Mouse (Mus musculus) hindbrain, embryonic 13.5 days (tissue): ENCODE measurements at regions not wholly inside any gene's neighbourhood (a gene's known extent, or its start where the extent isn't known, plus 50 kb on each side); places are given as distances from the start of the nearest gene placed in this dataset.
A peak's percentile ranks its signal among the peaks of the same experiment; 100 is the strongest.
"Not testable (repeated sequence)": the region's sequence is repeated elsewhere in the genome, so short reads cannot be mapped to it uniquely, and the experiment has no call there.

ENCODE experiments used
- ATAC-seq: fragments of 200-750 bp; cut with Nextera tagmentation; 2 replicates; pipeline ENCODE4 v1.8.0; 2017; ENCODE audit warnings: moderate TSS enrichment; ENCODE audit not compliant: low FRiP score
- H3K27ac ChIP-seq: fragments of 300-500 bp; sonication (generic); 2 replicates; pipeline ENCODE4 v1.5.1; 2015; ENCODE audit warnings: inconsistent platforms, mild to moderate bottlenecking, moderate library complexity
- H3K27me3 ChIP-seq: fragments of 300-500 bp; sonication (generic); 2 replicates; pipeline ENCODE4 v1.6.1; 2015; ENCODE audit warnings: mild to moderate bottlenecking, inconsistent platforms
- H3K36me3 ChIP-seq: fragments of 300-500 bp; sonication (generic); 2 replicates; pipeline ENCODE4 v1.6.1; 2015; ENCODE audit warnings: mild to moderate bottlenecking, inconsistent platforms
- H3K4me1 ChIP-seq: fragments of 300-500 bp; sonication (generic); replicated peaks from 2 replicates; pipeline ENCODE4 v1.6.1; 2015; ENCODE audit warnings: inconsistent platforms
- H3K4me2 ChIP-seq: fragments of 300-500 bp; sonication (generic); 2 replicates; pipeline ENCODE4 v1.6.1; 2015; ENCODE audit warnings: inconsistent platforms, mild to moderate bottlenecking, moderate library complexity
- H3K4me3 ChIP-seq: fragments of 300-500 bp; sonication (generic); 2 replicates; pipeline ENCODE4 v1.5.1; 2015; ENCODE audit warnings: mild to moderate bottlenecking, inconsistent platforms
- H3K9ac ChIP-seq: fragments of 300-500 bp; sonication (generic); 2 replicates; pipeline ENCODE4 v1.6.1; 2015; ENCODE audit warnings: mild to moderate bottlenecking, inconsistent platforms
- H3K9me3 ChIP-seq: fragments of 300-500 bp; sonication (generic); 2 replicates; pipeline ENCODE4 v1.6.1; 2016; ENCODE audit warnings: inconsistent platforms
- WGBS: fragments of 180-500 bp; shearing (Covaris S2); methylation state at CpG from one replicate; pipeline ENCODE4 v1.1.7; 2015; 5-methylcytosine and 5-hydroxymethylcytosine counted together

- no peak for ATAC-seq
- no peaks in the 10 kb centered on the region for H3K9me3 ChIP-seq
Measured at GRCm38 (mm10) chr1:176615673-176616072, 198.2 kb downstream of the Cep170 start.

GRCm38 (mm10) chr1:176594312-176594711 lies 219.6 kb downstream of the Cep170 start:
- Histone ChIP-seq H3K27ac (no peak overlapping the region), H3K4me2 (no peak overlapping the region), H3K4me3 (no peak overlapping the region), H3K9me3 (no peaks in the 10 kb centered on the region), H3K9ac (no peak overlapping the region), H3K27me3 (no peaks in the 10 kb centered on the region), H3K36me3 (no peaks in the 10 kb centered on the region), H3K4me1 (0 out of 2 replicates have a peak, but pooled peaks cover 3% of the 10 kb centered on the region)
- WGBS: 74% methylated on average over 2 of the region's 2 CpGs
- ATAC-seq: no peak

More at GRCm38 (mm10) chr1:176615673-176616072, 198.2 kb downstream of the Cep170 start:
- Histone ChIP-seq H3K36me3 (no peaks in the 10 kb centered on the region), H3K4me1 (no peaks in the 10 kb centered on the region), H3K9ac (no peak overlapping the region), H3K4me3 (no peak overlapping the region), H3K27ac (no peak overlapping the region), H3K4me2 (no peak overlapping the region), H3K27me3 (no peaks in the 10 kb centered on the region)
- 63% methylated on average over 2 of the region's 2 CpGs for WGBS

- H3K4me3 ChIP-seq: no peak overlapping the region
- H3K27ac ChIP-seq: no peak overlapping the region
- no peaks in the 10 kb centered on the region for H3K27me3 ChIP-seq
- H3K4me1 ChIP-seq: no peaks in the 10 kb centered on the region
- H3K9me3 ChIP-seq: 0 out of 2 replicates have a peak, but pooled peaks cover 5% of the 10 kb centered on the region
- no peaks in the 10 kb centered on the region for H3K36me3 ChIP-seq
- H3K4me2 ChIP-seq: no peak overlapping the region
- no peak for ATAC-seq
- H3K9ac ChIP-seq: no peak overlapping the region
- WGBS: 54% methylated on average over 2 of the region's 2 CpGs
Measured at GRCm38 (mm10) chr1:176588144-176588543, 225.7 kb downstream of the Cep170 start.

GRCm38 (mm10) chr1:176573703-176574102 lies 240.2 kb downstream of the Cep170 start:
- Histone ChIP-seq H3K27me3 (no peaks in the 10 kb centered on the region), H3K9ac (no peak overlapping the region), H3K9me3 (no peaks in the 10 kb centered on the region), H3K4me1 (no peaks in the 10 kb centered on the region), H3K27ac (no peak overlapping the region), H3K4me2 (no peak overlapping the region), H3K4me3 (no peak overlapping the region), H3K36me3 (no peaks in the 10 kb centered on the region)
- ATAC-seq: no peak
- 18% methylated on average over 1 of the region's 1 CpGs for WGBS

GRCm38 (mm10) chr1:176558457-176559415 lies 255.1 kb downstream of the Cep170 start:
- Histone ChIP-seq H3K4me3 (no peak overlapping the region), H3K9me3 (peaks cover 3% of the 10 kb centered on the region; the same call in 1 of the 2 replicates), H3K9ac (no peak overlapping the region), H3K27me3 (no peaks in the 10 kb centered on the region), H3K36me3 (no peaks in the 10 kb centered on the region), H3K4me1 (no peaks in the 10 kb centered on the region), H3K4me2 (no peak overlapping the region), H3K27ac (no peak overlapping the region)
- WGBS: 74% methylated on average over 11 of the region's 11 CpGs
- ATAC-seq: peak; percentile 17; the same call in 1 of the 2 replicates

- WGBS: 88% methylated on average over 4 of the region's 4 CpGs
- H3K4me3 ChIP-seq: no peak overlapping the region
- no peaks in the 10 kb centered on the region for H3K4me1 ChIP-seq
- ATAC-seq: no peak
- H3K36me3 ChIP-seq: no peaks in the 10 kb centered on the region
- no peaks in the 10 kb centered on the region for H3K27me3 ChIP-seq
- no peak overlapping the region for H3K9ac ChIP-seq
- no peak overlapping the region for H3K4me2 ChIP-seq
- H3K9me3 ChIP-seq: no peaks in the 10 kb centered on the region
- H3K27ac ChIP-seq: no peak overlapping the region
Measured at GRCm38 (mm10) chr1:176534417-176534816, 259.3 kb upstream of the Pld5 start.

- ATAC-seq: no peak
- H3K4me1 ChIP-seq: peaks cover 6% of the 10 kb centered on the region; the same call in 1 of the 2 replicates
- no peaks in the 10 kb centered on the region for H3K9me3 ChIP-seq
- 70% methylated on average over 2 of the region's 2 CpGs for WGBS
- no peak overlapping the region for H3K4me3 ChIP-seq
- no peaks in the 10 kb centered on the region for H3K27me3 ChIP-seq
- no peak overlapping the region for H3K4me2 ChIP-seq
- no peak overlapping the region for H3K27ac ChIP-seq
- H3K9ac ChIP-seq: no peak overlapping the region
- H3K36me3 ChIP-seq: no peaks in the 10 kb centered on the region
Measured at GRCm38 (mm10) chr1:176529037-176529436, 253.9 kb upstream of the Pld5 start.

GRCm38 (mm10) chr1:176511467-176511866 lies 236.4 kb upstream of the Pld5 start:
- Histone ChIP-seq H3K36me3 (no peaks in the 10 kb centered on the region), H3K4me3 (no peak overlapping the region), H3K9ac (no peak overlapping the region), H3K9me3 (no peaks in the 10 kb centered on the region), H3K27ac (no peak overlapping the region), H3K4me1 (no peaks in the 10 kb centered on the region), H3K4me2 (no peak overlapping the region), H3K27me3 (no peaks in the 10 kb centered on the region)
- WGBS: 62% methylated on average over 3 of the region's 3 CpGs
- ATAC-seq: no peak

GRCm38 (mm10) chr1:176505441-176505840 lies 230.3 kb upstream of the Pld5 start:
- whole genome bisulfite sequencing: 86% methylated on average over 3 of the region's 3 CpGs
- Histone ChIP-seq H3K27me3 (no peaks in the 10 kb centered on the region), H3K4me3 (no peak overlapping the region), H3K4me1 (no peaks in the 10 kb centered on the region), H3K9ac (no peak overlapping the region), H3K27ac (no peak overlapping the region), H3K4me2 (no peak overlapping the region), H3K9me3 (no peaks in the 10 kb centered on the region), H3K36me3 (no peaks in the 10 kb centered on the region)
- no peak for ATAC-seq

- not testable (repeated sequence) for H3K4me2 ChIP-seq, H3K4me3 ChIP-seq, H3K4me1 ChIP-seq, H3K9me3 ChIP-seq, H3K27ac ChIP-seq, H3K27me3 ChIP-seq, H3K36me3 ChIP-seq, H3K9ac ChIP-seq, ATAC-seq
- WGBS: 81% methylated on average over 6 of the region's 6 CpGs
Measured at GRCm38 (mm10) chr1:176504731-176505130, 229.6 kb upstream of the Pld5 start.

- 88% methylated on average over 6 of the region's 6 CpGs for WGBS
- Histone ChIP-seq H3K9ac (no peak overlapping the region), H3K9me3 (no peaks in the 10 kb centered on the region), H3K36me3 (no peaks in the 10 kb centered on the region), H3K4me3 (no peak overlapping the region), H3K27me3 (no peaks in the 10 kb centered on the region), H3K4me2 (no peak overlapping the region), H3K27ac (no peak overlapping the region), H3K4me1 (no peaks in the 10 kb centered on the region)
- no peak for ATAC-seq
Measured at GRCm38 (mm10) chr1:176499010-176499650, 224.0 kb upstream of the Pld5 start.

- no peak overlapping the region for H3K4me3 ChIP-seq
- no peaks in the 10 kb centered on the region for H3K27me3 ChIP-seq
- WGBS: 93% methylated on average over 1 of the region's 1 CpGs
- H3K36me3 ChIP-seq: no peaks in the 10 kb centered on the region
- H3K9ac ChIP-seq: no peak overlapping the region
- no peak overlapping the region for H3K4me2 ChIP-seq
- no peaks in the 10 kb centered on the region for H3K9me3 ChIP-seq
- H3K4me1 ChIP-seq: no peaks in the 10 kb centered on the region
- H3K27ac ChIP-seq: no peak overlapping the region
- ATAC-seq: no peak
Measured at GRCm38 (mm10) chr1:176468560-176468959, 193.4 kb upstream of the Pld5 start.
